Comparison of ENCODE assay signal across 14 mouse cellular contexts in the genomic region with DNA sequence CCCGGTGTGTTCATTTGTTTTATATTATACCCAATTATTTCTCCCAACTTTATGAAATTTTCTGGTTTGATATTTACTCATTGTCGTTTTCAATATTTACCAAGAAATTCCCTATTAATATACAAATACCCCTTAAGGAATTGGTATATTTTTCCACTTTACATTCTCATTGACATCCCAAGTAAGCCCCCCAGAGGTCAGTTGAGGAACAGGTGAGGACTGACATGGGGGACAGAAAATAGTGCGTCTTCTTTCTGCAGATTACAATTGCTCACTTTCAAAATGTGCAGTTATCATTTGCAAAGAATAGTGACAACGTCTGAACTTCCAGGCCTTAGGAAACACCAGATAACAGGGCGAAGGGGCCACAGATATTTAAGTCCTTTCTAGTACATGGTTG.
DNase-seq lines count a peak whose midpoint lies in the region; ATAC-seq and TF ChIP-seq lines count a peak whose summit lies in the region.
"Had no signal": no experiment of that assay in that cellular context is flagged by ENCODE, and none has a peak within 500 bp of the region (broad histone marks: within the 10 kb centered on the region; RNA-seq: fewer than 3 reads in every experiment).

No protein-coding gene starts in this region.

- H3K9me3 ChIP-seq in hindbrain, embryonic 15.5 days = no peaks in the 10 kb centered on the region
- H3K9me3 ChIP-seq in neural tube, embryonic 14.5 days (ENCODE audit: control insufficient read depth, low read length) = no peaks in the 10 kb centered on the region
- H3K9me3 ChIP-seq: embryonic facial prominence, embryonic 10.5 days; heart, embryonic 13.5 days had no signal

- H3K4me2 ChIP-seq in hindbrain, embryonic 15.5 days = peak overlapping the region; percentile 97
- peak overlapping the region; percentile 95 for H3K4me2 ChIP-seq in neural tube, embryonic 14.5 days (ENCODE audit: low read depth, low read length)

- DNase-seq in left cerebral cortex, adult 2 months (ENCODE audit: extremely low spot score in 1 of 2, low spot score in 2 of 2) = no peak
- no peak for DNase-seq in left cerebral cortex, adult 9 months (ENCODE audit: low spot score in 2 of 2)
- DNase-seq in embryo, embryonic 11 days = peak; percentile 12
- no peak for DNase-seq in spleen, postnatal 4 days (ENCODE audit: low spot score in 2 of 2)
- DNase-seq in heart, adult 8-10 months (ENCODE audit: low spot score) = no peak
- DNase-seq: adrenal gland, postnatal 10 days; gastrocnemius, postnatal 10 days; kidney, postnatal 36 days; lung, postnatal 10 days had no signal

- ATAC-seq in hindbrain, embryonic 15.5 days (ENCODE audit: low FRiP score, low read depth) = no peak
- ATAC-seq in neural tube, embryonic 14.5 days (ENCODE audit: low read depth) = no peak

- peaks cover 7% of the 10 kb centered on the region for H3K4me1 ChIP-seq in hindbrain, embryonic 15.5 days (replicated peaks)
- H3K4me1 ChIP-seq in neural tube, embryonic 14.5 days (ENCODE audit: control insufficient read depth, insufficient read depth, low read length) = 0 out of 2 replicates have a peak, but pooled peaks cover 4% of the 10 kb centered on the region

- H3K36me3 ChIP-seq in hindbrain, embryonic 15.5 days = no peaks in the 10 kb centered on the region
- no peaks in the 10 kb centered on the region for H3K36me3 ChIP-seq in neural tube, embryonic 14.5 days (ENCODE audit: control insufficient read depth, insufficient read depth, low read length)
- H3K36me3 ChIP-seq: embryonic facial prominence, embryonic 10.5 days; heart, embryonic 13.5 days had no signal

- H3K9ac ChIP-seq in hindbrain, embryonic 15.5 days = no peak overlapping the region
- no peak overlapping the region; the same call in 1 of the 2 replicates for H3K9ac ChIP-seq in neural tube, embryonic 14.5 days (replicated peaks; ENCODE audit: low read depth, low read length)
- H3K9ac ChIP-seq: heart, embryonic 13.5 days had no signal

- intact Hi-C loops in left cerebral cortex, adult 2 months (cut with DNase I) = loop anchor here (10.0 kb wide), 1 partner anchor 603 kb away; no protein-coding TSS in a partner anchor

- H3K27ac ChIP-seq in left cerebral cortex, adult 2 months = no peak overlapping the region
- H3K27ac ChIP-seq in hindbrain, embryonic 15.5 days (replicated peaks) = no peak overlapping the region
- H3K27ac ChIP-seq in neural tube, embryonic 14.5 days (ENCODE audit: low read depth, low read length) = no peak overlapping the region
- H3K27ac ChIP-seq: embryonic facial prominence, embryonic 10.5 days; heart, embryonic 13.5 days had no signal

- H3K4me3 ChIP-seq in left cerebral cortex, adult 2 months = no peak overlapping the region
- peak overlapping the region; percentile 75 for H3K4me3 ChIP-seq in hindbrain, embryonic 15.5 days
- peak overlapping the region; percentile 73; the same call in 1 of the 2 replicates for H3K4me3 ChIP-seq in neural tube, embryonic 14.5 days (ENCODE audit: low read depth, low read length)

- TF ChIP-seq CTCF in left cerebral cortex, adult 2 months (IDR thresholded peaks at IDR 0.05) = peak; percentile 1; the same call in 1 of the 2 replicates

- 19% methylated on average over 5 of the region's 5 CpGs for WGBS in hindbrain, embryonic 15.5 days
- 19% methylated on average over 5 of the region's 5 CpGs for WGBS in neural tube, embryonic 14.5 days

- H3K27me3 ChIP-seq in hindbrain, embryonic 15.5 days = no peaks in the 10 kb centered on the region
- H3K27me3 ChIP-seq in neural tube, embryonic 14.5 days (ENCODE audit: control insufficient read depth, insufficient read depth, low read length) = no peaks in the 10 kb centered on the region
- H3K27me3 ChIP-seq: CH12.LX had no signal
